Mouse (Mus musculus) right cerebral cortex, postnatal 10 days (tissue): ENCODE results near the gene Gm49321.

Experiments
- DNase-seq, 2 experiments: peaks; one replicate each; pipeline ENCODE4 v3.0.0; 2021; ENCODE audit warnings: low spot score in 2 of 2

The Gm49321 gene

DNA sequence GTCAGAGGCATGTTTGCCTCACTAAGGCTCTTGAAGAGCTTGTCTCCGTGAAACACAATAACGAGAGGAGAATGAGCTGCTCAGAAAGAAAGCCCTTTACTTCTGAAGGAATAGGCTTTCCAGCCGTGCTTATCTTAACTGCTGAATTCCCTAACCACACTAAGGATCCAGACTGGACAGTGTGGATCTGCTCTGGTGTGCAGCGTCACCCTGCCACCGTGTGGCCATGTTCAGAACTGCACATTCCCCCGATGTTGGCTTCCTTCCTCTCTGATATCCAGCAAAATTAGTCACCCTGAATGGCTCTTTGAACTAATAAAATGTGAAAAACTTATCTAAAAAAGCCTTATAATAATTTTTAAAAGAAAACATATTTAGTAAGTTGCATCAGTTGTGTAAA is 76.3 kb downstream of the Gm49321 start:
- peak; percentile 84 to 89 for DNase-seq

DNA sequence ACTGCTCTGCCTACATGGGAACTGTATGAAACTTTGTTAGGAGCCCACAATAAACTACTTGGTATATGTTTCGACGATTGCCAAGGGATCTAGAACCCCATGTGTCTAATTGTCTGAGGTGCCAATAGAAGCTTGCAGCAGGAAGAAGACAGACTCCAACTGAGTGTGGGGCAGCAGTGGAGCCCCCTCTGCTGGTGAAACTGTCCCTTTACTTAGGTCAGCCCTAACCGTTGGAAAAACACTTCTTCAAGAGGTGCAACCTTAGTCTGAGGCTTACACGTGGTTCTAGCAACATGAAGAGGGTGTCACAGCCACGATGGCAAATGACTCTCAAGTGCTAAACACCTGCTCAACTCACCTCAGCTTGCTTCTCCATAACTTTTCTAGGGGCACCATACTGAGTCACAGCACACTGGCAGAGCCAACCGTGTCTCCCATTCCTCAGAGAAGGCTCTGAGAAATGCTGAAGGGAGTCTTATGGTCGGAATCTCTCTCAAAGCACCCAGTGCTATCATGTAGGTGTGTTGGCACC is 77.4 kb downstream of the Gm49321 start:
- no peak for DNase-seq

DNA sequence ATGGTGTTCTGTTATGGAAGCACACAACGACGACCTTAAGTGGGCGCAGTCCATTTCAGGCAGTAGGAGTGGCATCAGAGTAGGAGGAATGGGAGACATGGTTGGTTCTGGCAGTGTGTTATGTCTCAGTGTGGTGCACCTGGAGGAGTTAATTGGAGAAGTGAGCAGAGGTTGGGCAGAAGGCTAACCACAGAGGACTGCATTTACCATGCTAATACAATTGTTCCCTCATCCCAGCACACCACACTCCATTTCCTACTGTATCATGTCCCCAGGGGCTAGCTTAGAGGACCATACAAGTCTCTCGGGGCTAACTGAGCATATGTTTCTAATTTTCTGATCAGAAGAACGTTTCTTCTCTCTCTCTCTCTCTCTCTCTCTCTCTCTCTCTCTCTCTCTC is 78.0 kb downstream of the Gm49321 start:
- DNase-seq = no peak
